Mouse (Mus musculus): ENCODE data around the gene Ascl2.

The Ascl2 gene

GRCm38 (mm10) chr7:142968809-142969511, at the start of gene Ascl2:
Gene Ascl2 (minus strand): TSS chr7:142969264.
- peak; percentile 24 for DNase-seq (ENCODE audit: inconsistent ontology term)

- no peak for DNase-seq (ENCODE audit: inconsistent ontology term)
These were observed 48.1 kb upstream of the Ascl2 start for GRCm38 (mm10) chr7:143017181-143017580.

- DNase-seq (ENCODE audit: inconsistent ontology term): peak; percentile 77
These were observed 47.5 kb upstream of the Ascl2 start for GRCm38 (mm10) chr7:143016424-143017142.

DNA sequence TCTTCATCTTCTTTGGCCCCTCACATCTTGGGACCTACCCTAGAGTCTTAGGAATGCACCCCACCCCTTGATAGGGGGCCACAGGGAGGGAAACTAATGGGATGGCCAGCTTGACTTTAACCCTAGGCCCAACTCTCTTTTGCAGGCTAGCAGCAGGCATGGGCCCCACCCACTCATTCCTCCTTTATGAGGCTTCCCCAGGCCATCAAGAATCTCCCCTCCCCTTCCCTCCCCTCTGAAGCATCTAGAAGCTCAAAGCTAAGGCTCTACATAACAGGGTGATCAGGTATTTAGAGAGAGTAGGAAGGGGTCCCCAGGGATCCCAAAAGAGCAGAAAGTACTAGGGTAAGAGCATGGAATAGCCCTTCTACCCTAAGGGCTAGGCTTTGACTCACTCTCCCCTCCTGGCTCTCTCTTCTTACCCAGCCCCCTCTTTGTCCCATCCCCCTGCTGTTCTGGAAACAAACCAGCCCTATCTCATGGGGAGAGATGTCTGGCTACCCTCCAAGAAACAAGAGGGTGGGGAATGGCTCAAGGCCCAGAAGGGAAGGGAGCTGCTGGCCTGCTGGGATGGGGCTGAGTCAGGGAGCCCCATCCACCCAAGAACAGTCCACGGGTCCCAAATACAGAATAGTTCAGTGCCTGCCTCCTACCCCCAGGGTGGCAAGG, 46.8 kb upstream of the Ascl2 start:
- DNase-seq (ENCODE audit: inconsistent ontology term): peak; percentile 94

DNA sequence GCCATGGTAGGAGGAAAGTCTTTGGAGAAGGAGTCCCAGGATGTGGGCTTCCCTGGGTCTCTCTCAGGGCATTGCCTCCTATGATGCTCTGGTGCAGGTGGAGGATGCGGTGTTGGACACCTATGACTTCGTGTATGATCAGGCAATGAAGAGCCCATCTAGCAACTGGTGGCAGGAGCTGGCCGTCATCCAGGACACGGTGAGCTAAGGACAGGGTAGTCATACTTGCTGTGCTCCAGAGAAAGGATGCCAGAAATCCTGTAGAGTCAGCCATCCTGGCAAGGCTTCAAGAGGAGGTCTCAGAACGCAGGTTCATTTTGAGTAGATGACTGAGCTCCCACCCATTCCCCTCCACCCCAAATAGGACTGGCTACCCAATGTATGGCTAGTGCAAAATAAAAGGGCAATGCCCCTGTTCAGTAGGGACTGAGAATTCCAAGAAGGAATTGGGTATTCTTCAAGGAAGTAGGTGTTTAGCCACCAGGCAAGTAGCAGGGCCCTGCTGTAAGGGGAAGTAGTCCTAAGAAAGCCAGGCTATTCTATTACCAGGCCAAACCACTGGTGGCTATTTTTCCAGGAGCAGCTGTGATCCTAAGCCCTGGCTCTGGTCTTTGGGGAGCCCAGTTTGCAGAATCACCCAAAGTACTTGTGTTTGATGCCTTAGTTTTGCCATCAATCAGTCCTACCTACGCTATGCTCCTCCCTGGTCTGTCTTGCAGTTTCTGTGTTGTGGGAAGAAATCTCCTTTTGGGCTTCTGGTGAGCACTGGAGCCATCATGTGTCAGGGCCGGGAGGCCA, 46.0 kb upstream of the Ascl2 start:
- DNase-seq (ENCODE audit: inconsistent ontology term): peak; percentile 44

DNA sequence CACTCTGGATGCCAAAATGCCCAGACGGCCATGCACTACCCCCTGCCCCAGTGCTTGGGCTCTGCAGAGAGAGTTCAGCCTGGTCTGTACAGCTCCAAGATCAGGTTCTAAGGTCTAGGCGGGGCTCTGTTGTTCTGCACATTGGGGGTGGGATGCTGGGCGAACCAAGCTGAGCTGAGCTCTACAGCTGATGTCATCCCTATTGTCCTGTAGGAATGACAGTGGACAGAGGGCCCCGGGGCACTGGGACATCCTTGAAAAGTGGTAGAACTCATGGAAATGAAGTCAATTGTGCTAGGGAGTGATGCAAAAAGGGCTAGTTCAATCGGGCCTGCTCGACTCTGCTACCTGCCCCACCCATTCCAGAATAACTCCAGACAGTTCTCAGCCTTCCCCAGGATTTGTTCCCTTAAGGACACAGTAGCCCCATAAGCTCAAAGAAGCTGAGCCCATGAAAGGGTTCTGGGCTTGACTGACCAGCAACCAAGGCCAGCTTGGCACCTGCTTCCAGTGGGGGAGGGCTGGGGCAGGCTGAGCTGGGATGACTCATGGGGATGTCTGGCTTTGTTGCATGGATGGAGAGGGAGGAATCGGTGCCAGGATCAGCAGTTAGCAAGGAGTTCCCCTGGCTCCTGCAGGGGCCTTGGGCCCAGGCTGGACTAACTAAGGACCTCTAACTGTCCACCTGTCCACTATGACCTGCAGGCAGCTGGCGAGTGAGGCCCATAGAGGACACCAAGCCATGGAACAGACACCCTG, 44.5 kb upstream of the Ascl2 start:
- DNase-seq (ENCODE audit: inconsistent ontology term): peak; percentile 96

DNA sequence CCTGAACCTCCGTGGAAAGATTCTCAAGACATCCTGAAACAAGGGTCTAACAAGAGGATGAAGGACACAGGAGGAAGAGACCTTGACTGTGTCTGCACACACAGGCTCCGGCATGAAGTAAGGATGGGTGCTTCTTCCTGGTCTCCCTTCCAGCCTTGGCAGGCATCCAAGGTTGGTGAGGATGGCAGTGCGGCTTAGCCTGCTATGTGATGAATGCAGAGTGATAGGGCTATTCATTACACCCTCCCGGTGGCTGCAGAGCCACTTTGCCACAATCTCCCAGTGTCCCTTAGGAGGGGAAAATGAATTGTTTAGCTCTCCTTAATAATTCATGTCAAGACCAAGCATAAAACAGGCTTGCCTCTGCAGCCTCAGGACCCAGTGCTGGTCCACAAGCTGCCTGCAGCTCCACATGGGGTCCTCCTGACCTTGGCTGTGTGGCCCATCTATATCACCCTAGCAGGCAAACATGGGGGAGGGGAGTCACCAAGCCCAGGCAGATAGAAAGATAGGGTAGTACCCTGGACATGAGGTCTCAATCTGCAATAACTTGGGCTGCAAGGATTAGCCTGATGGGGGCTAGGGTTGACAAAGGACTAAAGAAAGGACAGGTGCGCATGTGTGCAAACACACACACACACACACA, 43.3 kb upstream of the Ascl2 start:
- peak; percentile 78 for DNase-seq (ENCODE audit: inconsistent ontology term)

DNA sequence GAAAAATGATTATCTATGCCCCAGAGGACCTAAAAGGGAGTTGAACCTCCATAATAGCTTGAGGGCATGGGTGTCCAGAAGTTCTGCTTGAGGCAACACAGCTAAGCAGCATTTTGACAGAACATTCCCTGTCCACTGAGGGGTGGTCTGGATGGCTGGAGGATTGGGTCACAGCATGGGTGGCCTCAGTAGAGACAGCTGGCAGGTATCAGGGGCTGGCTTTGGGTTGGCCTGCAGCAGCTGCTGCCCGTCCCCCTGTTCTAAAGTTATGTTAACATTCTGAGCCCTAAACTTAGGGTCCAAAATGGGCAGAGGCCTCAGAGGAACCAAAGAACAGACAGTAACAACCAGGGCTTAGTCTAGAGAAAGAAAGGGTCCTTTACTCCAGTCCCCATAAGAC, 42.2 kb upstream of the Ascl2 start:
- no peak for DNase-seq (ENCODE audit: inconsistent ontology term)

GRCm38 (mm10) chr7:143009996-143010395, 40.9 kb upstream of the Ascl2 start:
- no peak for DNase-seq (ENCODE audit: inconsistent ontology term)

- no peak for DNase-seq (ENCODE audit: inconsistent ontology term)
These were observed 40.1 kb upstream of the Ascl2 start for GRCm38 (mm10) chr7:143008996-143009665.

GRCm38 (mm10) chr7:143008370-143008926, 39.4 kb upstream of the Ascl2 start:
- DNase-seq (ENCODE audit: inconsistent ontology term): peak; percentile 41

DNA sequence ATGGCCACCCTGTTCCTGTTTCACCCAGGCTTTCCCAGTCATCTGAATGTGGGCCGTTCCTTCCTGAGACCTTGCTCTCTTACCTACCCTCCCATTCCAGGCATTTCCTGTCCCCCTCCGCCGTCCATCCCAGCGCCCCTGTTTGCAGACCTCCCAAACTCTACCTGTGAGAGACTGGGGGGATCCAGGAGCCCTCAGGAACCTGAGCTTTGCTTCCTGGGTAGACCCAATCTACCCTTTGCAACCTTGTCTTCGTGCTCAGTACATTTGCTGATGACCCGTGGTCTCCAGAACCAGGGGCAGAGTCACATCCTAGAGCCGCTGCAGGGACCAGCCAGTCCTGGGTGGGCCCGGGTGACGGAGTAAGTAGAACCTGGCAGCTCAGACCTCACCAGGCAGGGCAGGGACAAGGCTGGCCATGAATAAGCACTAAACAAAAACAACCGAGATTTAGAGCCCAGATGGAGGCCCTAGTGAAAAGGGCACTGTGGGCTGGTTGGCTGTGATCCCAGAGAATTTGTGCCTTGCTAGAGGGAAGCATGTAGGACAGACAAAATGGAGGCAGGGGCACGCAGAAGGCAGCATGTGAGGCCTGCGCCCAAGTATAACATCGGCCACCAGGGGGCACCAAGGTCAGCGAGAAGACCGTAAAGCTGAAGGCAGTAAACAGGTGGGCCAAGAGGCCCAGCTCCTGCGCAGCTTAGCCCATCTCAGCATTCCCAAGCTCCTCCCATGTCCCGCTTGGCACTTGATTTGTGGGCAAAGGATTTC, 38.7 kb upstream of the Ascl2 start:
- DNase-seq (ENCODE audit: inconsistent ontology term): peak; percentile 90

- DNase-seq (ENCODE audit: inconsistent ontology term): no peak
These were observed 37.9 kb upstream of the Ascl2 start for GRCm38 (mm10) chr7:143006756-143007598.

DNA sequence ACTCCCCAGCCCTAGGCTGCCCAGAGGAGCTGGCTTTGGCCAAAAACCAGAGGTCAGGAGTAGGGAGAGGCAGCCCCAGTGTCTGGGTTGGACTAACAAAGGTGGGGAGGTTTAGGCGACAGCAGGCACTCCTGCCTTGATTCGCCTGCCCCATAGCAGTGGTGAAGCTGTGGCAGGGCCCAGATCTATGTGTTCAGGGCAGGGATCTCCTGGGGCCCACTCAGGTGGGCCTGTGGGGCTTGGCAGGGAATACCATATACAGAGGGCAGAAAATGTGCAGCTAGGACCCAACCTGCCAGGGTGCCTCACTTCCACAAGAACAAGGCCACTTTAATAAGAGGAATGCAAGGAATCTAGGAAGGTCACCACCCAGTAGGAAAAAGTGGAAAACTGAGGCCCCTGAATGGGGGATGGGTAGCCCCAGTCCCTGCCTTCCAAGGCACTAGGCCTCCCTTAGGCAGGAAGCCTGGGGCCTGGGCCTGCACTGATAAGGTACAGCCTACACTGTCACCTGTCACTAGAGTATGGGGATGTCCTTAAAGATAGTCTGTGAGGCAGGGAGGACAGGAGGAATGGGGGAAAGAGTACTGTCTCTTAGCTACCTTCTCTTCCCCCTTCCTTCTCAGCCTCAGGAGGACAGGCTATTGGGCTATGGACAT, 37.2 kb upstream of the Ascl2 start:
- DNase-seq (ENCODE audit: inconsistent ontology term): no peak

GRCm38 (mm10) chr7:143005344-143006096, 36.5 kb upstream of the Ascl2 start:
- no peak for DNase-seq (ENCODE audit: inconsistent ontology term)

DNA sequence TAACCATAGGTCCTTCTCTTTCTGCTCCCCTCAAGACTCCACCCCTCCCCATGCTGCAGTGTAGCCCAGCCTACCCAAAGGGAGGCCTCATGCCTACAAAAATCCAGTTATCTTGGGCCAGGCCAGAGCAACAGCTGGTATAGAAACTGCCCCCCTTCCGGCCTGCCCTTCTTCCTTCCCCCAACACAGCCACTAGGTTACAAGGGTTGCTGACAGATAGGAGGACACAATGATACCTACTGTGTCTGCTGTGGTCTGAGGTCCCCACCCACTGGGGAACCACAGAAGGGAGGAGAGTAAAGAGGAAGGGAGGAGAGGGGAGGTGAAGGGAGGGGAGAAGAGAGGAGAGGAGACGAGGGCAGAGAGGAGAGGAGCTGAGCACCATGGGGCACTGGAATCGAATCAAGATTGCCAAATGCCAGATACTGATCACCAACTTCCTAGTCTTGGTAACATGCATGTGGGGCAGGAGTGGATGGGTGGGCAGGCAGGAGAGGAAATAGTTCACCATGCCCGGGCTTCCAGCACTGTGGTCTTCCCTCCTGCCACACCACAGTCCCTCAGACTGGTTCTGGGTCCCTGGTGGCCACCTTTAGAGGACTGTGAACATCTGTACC, 35.8 kb upstream of the Ascl2 start, which contains the start of gene Tspan32:
Gene Tspan32 (plus strand): TSS at position 320 of the 617 bp plus-strand sequence.
- DNase-seq (ENCODE audit: inconsistent ontology term): no peak

Data from Muller cell, postnatal 12 days (primary cell).